In genomic region chr15:82393922-82394321, GRCm38 (mm10) we compare ENCODE assay signal across 32 mouse cellular contexts. TPM values are rescaled to one million over a fixed set of nuclear protein-coding genes. Genes with fewer than 3 reads are reported as not detected.
"Had no signal": no experiment of that assay in that cellular context is flagged by ENCODE, and none has a peak within 500 bp of the region (broad histone marks: within the 10 kb centered on the region; RNA-seq: fewer than 3 reads in every experiment).

Gene Cyp2d11, minus strand, starts transcription at chr15:82394022.

RNA-seq across cellular contexts. Expression of gene Cyp2d11, which starts in this region (rescaled TPM):
- total RNA-seq: heart, postnatal 10 days; heart, postnatal 14 days; hematopoietic stem cell, adult 5-6 weeks; hindbrain, postnatal 0 days; layer of hippocampus, postnatal 10 days; layer of hippocampus, postnatal 14 days; layer of hippocampus, postnatal 36 days had no signal
- polyA plus RNA-seq: heart, embryonic 11.5 days; heart, embryonic 12.5 days; heart, embryonic 13.5 days; heart, embryonic 14.5 days; heart, embryonic 15.5 days; heart, embryonic 16.5 days; heart, postnatal 0 days; hindbrain, embryonic 10.5 days; hindbrain, embryonic 11.5 days; hindbrain, embryonic 12.5 days; hindbrain, embryonic 13.5 days; hindbrain, embryonic 14.5 days; hindbrain, embryonic 15.5 days; hindbrain, embryonic 16.5 days; hindbrain, postnatal 0 days; inflammation-experienced regulatory T-cells, adult 6 months; intestine, embryonic 14.5 days; intestine, embryonic 15.5 days; intestine, embryonic 16.5 days; intestine, postnatal 0 days; kidney, adult 2 months; kidney, embryonic 14.5 days; kidney, embryonic 15.5 days; kidney, embryonic 16.5 days; kidney, postnatal 0 days; large intestine, adult 2 months had no signal
